Mouse (Mus musculus) stomach, postnatal 0 days (tissue): Measurements from ENCODE around the gene Atxn7l3.

Experiments used
- CTCF ChIP-seq: IDR thresholded peaks from 2 replicates; pipeline ENCODE4 v1.5.1; 2016; ENCODE audit warnings: antibody characterized with exemption, low read depth, mild to moderate bottlenecking, moderate library complexity
- EP300 ChIP-seq: optimal IDR thresholded peaks from 2 replicates; pipeline ENCODE3; 2016; ENCODE audit warnings: antibody characterized with exemption

DNA sequence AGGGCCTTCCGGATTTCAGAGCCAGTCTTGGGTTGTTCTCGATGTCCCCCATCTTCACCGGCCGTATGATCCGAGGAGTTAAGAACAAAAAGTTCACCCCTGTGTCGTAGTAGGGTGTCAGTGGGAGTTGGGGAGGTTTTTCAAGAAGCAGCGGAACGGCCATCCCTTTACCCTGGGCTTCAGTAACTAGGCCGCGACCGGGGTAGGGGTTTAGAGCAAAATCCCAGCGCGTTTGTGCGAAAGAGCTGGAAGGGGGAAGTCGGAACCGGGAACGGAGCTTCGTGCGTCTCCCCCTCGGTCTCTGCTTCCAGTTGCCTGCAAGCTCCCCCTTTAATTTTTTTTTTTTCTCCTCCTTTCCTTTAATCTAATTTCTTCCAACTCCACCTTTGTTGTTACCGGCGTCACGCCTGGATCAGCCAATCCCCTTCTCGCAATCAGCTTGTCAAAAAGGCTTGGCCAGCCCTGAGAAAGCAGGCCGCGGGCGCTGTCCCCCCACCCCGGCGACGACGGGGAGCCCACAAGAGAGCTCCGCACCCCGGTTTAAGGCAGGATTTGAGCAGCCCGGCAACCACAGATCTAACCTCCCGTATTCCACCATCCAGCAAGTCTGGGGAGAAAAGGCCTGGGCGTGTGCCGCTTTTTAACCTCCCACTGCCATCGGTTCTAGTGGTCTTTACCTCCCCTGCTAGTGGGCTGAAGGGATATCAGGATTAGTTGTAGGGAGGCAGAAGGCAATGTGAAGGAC lies 23.7 kb upstream of the Atxn7l3 start:
- TF ChIP-seq CTCF = no peak
- TF ChIP-seq EP300 = no peak
